Mouse (Mus musculus) embryonic fibroblast, embryonic 13.5 days (primary cell): ENCODE results near the gene Spink4.

Experiments used
- CTCF ChIP-seq: IDR thresholded peaks from 2 replicates; pipeline ENCODE4 v1.5.1; 2011; ENCODE audit warnings: mild to moderate bottlenecking, control low read depth, low read length, moderate library complexity, borderline replicate concordance; ENCODE audit not compliant: insufficient read depth
- POLR2A ChIP-seq: IDR thresholded peaks from 2 replicates; pipeline ENCODE4 v1.6.1; 2011; ENCODE audit warnings: low read depth, mild to moderate bottlenecking, control low read depth, low read length, moderate library complexity

- TF ChIP-seq CTCF (no peak), POLR2A (no peak)
These were observed 19.8 kb upstream of the Spink4 start for GRCm38 (mm10) chr4:40900071-40900470.
